Mouse (Mus musculus) heart, postnatal 0 days (tissue): Measurements from ENCODE around the gene Gga1.

Source experiments
- CTCF ChIP-seq: IDR thresholded peaks from 2 replicates; pipeline ENCODE4 v1.5.1; 2016; ENCODE audit warnings: antibody characterized with exemption, control low read depth, low read depth
- EP300 ChIP-seq: IDR thresholded peaks from 2 replicates; pipeline ENCODE4 v1.6.1; 2016; ENCODE audit warnings: antibody characterized with exemption, low read depth

DNA sequence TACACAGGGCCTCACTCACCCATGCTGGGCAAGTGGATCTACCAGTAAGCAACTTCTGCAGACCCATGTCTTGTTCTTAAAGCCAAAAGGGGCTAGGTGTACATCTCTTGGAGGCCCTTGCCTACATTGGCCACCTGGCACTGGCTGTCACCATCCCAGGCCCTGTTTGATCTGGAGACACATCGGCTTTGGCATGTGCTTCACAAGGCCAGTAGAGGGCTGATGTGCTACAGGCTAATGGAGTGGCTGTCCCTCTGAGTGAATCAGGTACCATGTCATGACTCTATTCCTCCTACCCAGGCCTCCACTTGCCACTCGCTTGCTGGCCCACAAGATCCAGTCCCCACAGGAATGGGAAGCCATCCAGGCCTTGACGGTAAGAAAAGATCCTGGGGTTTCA lies 4.8 kb downstream of the Gga1 start:
- TF ChIP-seq EP300 (no peak), CTCF (peak; percentile 11; the same call in 1 of the 2 replicates)
